Mouse (Mus musculus): ENCODE measurements around the gene Ushbp1.

- TF ChIP-seq CTCF (conservative IDR thresholded peaks at IDR 0.05; ENCODE audit: insufficient read depth, insufficient read length, low read depth, low read length) = no peak
- TF ChIP-seq POLR2A (IDR thresholded peaks at IDR 0.05; ENCODE audit: low read depth, low read length) = no peak
Observed at GRCm38 (mm10) chr8:71392871-71393270, 2.7 kb downstream of the Ushbp1 start.

Measured in kidney, adult 2 months (tissue).